Mouse (Mus musculus) embryonic fibroblast, embryonic 13.5 days (primary cell): Measurements from ENCODE around the gene Notch3. TPM values are rescaled to one million over a fixed set of nuclear protein-coding genes. Genes with fewer than 3 reads are reported as not detected.

Source experiments
- H3K27ac ChIP-seq: 2 replicates; pipeline ENCODE4 v1.5.1; 2012; ENCODE audit warnings: low read length, control low read depth, inconsistent platforms; ENCODE audit not compliant: insufficient read depth
- H3K4me1 ChIP-seq: 2 replicates; pipeline ENCODE4 v1.6.1; 2011; ENCODE audit warnings: low read length; ENCODE audit not compliant: control insufficient read depth, insufficient read depth
- H3K4me3 ChIP-seq: 2 replicates; pipeline ENCODE4 v1.5.1; 2011; ENCODE audit warnings: mild to moderate bottlenecking, control low read depth, low read length; ENCODE audit not compliant: insufficient read depth
- CTCF ChIP-seq: IDR thresholded peaks from 2 replicates; pipeline ENCODE4 v1.5.1; 2011; ENCODE audit warnings: mild to moderate bottlenecking, control low read depth, low read length, moderate library complexity, borderline replicate concordance; ENCODE audit not compliant: insufficient read depth
- POLR2A ChIP-seq: IDR thresholded peaks from 2 replicates; pipeline ENCODE4 v1.6.1; 2011; ENCODE audit warnings: low read depth, mild to moderate bottlenecking, control low read depth, low read length, moderate library complexity
- polyA plus RNA-seq: library from polyadenylated mRNA; stranded (reverse); fragments of >200 nt; gene quantifications from 2 replicates; pipeline ENCODE4 v1.2.4, GENCODE M21; 2011; ENCODE audit warnings: low read depth; ENCODE audit not compliant: missing spikeins, insufficient read length

Notch3 gene
- polyA plus RNA-seq, 1 experiment: 20.8 TPM

- no peaks in the 10 kb centered on the region for H3K4me1 ChIP-seq
- peak; percentile 74 for TF ChIP-seq CTCF
- no peak for TF ChIP-seq POLR2A
- H3K27ac ChIP-seq: no peak overlapping the region
- H3K4me3 ChIP-seq: no peak overlapping the region
Observed at GRCm38 (mm10) chr17:32075164-32075563, 91.5 kb downstream of the Notch3 start.

DNA sequence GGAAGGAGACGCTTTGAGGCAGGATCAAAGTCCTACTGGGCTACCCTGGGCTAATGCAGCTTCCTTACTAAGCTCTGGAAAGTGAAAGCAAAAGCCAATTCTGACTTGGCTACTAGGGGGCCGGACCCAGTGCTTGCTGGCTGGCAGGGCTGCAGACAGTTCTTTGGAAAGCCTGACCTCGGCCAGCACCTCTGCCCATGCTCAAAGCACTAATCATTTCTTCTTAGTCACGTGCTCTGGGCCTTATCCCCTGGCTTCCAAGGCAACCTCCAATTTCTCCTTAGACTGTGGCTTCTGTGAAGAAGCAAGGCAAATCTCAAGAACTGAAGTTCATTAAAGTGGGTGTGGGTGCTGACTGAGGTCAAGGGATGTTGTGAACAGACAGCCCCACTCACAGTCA lies 92.0 kb downstream of the Notch3 start:
- no peaks in the 10 kb centered on the region for H3K4me1 ChIP-seq
- no peak for TF ChIP-seq POLR2A
- TF ChIP-seq CTCF: no peak
- H3K4me3 ChIP-seq: no peak overlapping the region
- H3K27ac ChIP-seq: no peak overlapping the region

DNA sequence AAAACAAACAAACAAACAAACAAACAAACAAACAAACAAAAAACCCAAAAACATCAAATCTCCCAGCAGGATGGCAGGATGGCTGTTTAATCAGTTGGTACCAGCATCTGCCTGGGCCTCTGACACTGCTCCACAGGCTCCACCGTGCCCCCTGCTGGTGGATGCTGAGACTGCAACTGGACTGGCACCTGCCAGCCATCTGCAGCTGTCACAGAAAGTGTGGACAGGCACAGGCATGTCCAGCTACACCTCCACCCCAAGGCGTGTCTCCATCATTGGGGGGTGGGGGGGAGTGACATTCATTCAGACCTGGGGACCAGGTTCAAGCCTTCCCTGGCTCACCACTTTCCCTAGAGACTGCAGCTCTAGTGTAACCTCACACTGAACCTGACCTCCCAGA lies 93.3 kb downstream of the Notch3 start:
- no peak for TF ChIP-seq POLR2A
- TF ChIP-seq CTCF: peak; percentile 92
- Histone ChIP-seq H3K4me3 (no peak overlapping the region), H3K4me1 (no peaks in the 10 kb centered on the region)

More for the DNA sequence above, 93.3 kb downstream of the Notch3 start:
- no peak overlapping the region for H3K27ac ChIP-seq

Other genes starting within 250 kb of the Notch3 start
- 30.0 and 38.6 TPM in 2 replicates for gene Rrp1b, start 130.8 kb downstream of the Notch3 start, polyA plus RNA-seq
- not detected in 2 replicates for gene Hsf2bp, start 130.5 kb downstream of the Notch3 start, polyA plus RNA-seq
- gene Ephx3, start 22.7 kb upstream of the Notch3 start, polyA plus RNA-seq: not detected in 2 replicates
- gene Brd4, start 117.9 kb upstream of the Notch3 start, polyA plus RNA-seq: 79.6 and 80.7 TPM in 2 replicates
- 53.2 and 61.9 TPM in 2 replicates for gene Akap8, start 154.4 kb upstream of the Notch3 start, polyA plus RNA-seq
- 28.0 and 32.7 TPM in 2 replicates for gene Akap8l, start 183.8 kb upstream of the Notch3 start, polyA plus RNA-seq
- 24.4 and 26.1 TPM in 2 replicates for gene Wiz, start 222.6 kb upstream of the Notch3 start, polyA plus RNA-seq
- not detected in 2 replicates for gene Rasal3, start 236.7 kb upstream of the Notch3 start, polyA plus RNA-seq